Mouse (Mus musculus) intestine, postnatal 0 days (tissue): Measurements from ENCODE around the gene Tnfaip3. TPM values are rescaled to one million over a fixed set of nuclear protein-coding genes. Genes with fewer than 3 reads are reported as not detected.

Source experiments
- ATAC-seq: fragments of 200-750 bp; cut with Nextera tagmentation; 2 replicates; pipeline ENCODE4 v1.8.0; 2017; ENCODE audit warnings: mild to moderate bottlenecking, moderate TSS enrichment, moderate library complexity
- H3K27ac ChIP-seq: fragments of 300-500 bp; sonication (generic); 2 replicates; pipeline ENCODE4 v1.5.1; 2014; ENCODE audit warnings: mild to moderate bottlenecking, low read depth, low read length, moderate library complexity
- H3K27me3 ChIP-seq: fragments of 300-500 bp; sonication (generic); replicated peaks from 2 replicates; pipeline ENCODE4 v1.6.1; 2014; ENCODE audit warnings: low read length, mixed read lengths; ENCODE audit not compliant: control insufficient read depth, insufficient read depth
- H3K36me3 ChIP-seq: fragments of 300-500 bp; sonication (generic); 2 replicates; pipeline ENCODE4 v1.6.1; 2014; ENCODE audit warnings: mild to moderate bottlenecking, moderate library complexity; ENCODE audit not compliant: control insufficient read depth, insufficient read depth
- H3K4me1 ChIP-seq: fragments of 300-500 bp; sonication (generic); replicated peaks from 2 replicates; pipeline ENCODE4 v1.6.1; 2014; ENCODE audit warnings: antibody characterized with exemption, low read length, mixed read lengths; ENCODE audit not compliant: control insufficient read depth, insufficient read depth
- H3K4me2 ChIP-seq: fragments of 300-500 bp; sonication (generic); replicated peaks from 2 replicates; pipeline ENCODE4 v1.6.1; 2014; ENCODE audit warnings: low read depth, mild to moderate bottlenecking, moderate library complexity
- H3K4me3 ChIP-seq: fragments of 300-500 bp; sonication (generic); 2 replicates; pipeline ENCODE4 v1.5.1; 2014; ENCODE audit warnings: low read depth, low read length
- H3K9ac ChIP-seq: fragments of 300-500 bp; sonication (generic); 2 replicates; pipeline ENCODE4 v1.6.1; 2014; ENCODE audit warnings: mild to moderate bottlenecking, low read depth, low read length
- H3K9me3 ChIP-seq: fragments of 300-500 bp; sonication (generic); 2 replicates; pipeline ENCODE4 v1.6.1; 2016; ENCODE audit warnings: mixed run types; ENCODE audit not compliant: control insufficient read depth
- CTCF ChIP-seq: sonication (generic); IDR thresholded peaks from 2 replicates; pipeline ENCODE4 v1.5.1; 2016; ENCODE audit warnings: low read depth, mild to moderate bottlenecking, control low read depth, antibody characterized with exemption, moderate library complexity
- WGBS: fragments of 180-500 bp; shearing (Covaris S2); extraction: QIAGEN DNeasy Blood & Tissue Kit; methylation state at CpG from one replicate; pipeline ENCODE4 v1.1.7; 2014; 5-methylcytosine and 5-hydroxymethylcytosine counted together
- polyA plus RNA-seq: library from polyadenylated mRNA; unstranded; fragments of >200 nt; fragmentation: Nextera tagmentation; extraction: Ambion mirVana; gene quantifications from 2 replicates; pipeline ENCODE4 v1.2.1, GENCODE M21; 2015

Tnfaip3 gene
- polyA plus RNA-seq, 1 experiment from 2014 or later = 3.7 TPM

- TF ChIP-seq CTCF = no peak
- no peak overlapping the region for H3K4me3 ChIP-seq
- no peaks in the 10 kb centered on the region for H3K27me3 ChIP-seq
- H3K9me3 ChIP-seq = no peaks in the 10 kb centered on the region
- H3K27ac ChIP-seq = no peak overlapping the region
- H3K4me1 ChIP-seq = peaks cover 9% of the 10 kb centered on the region; the same call in 1 of the 2 replicates
- H3K36me3 ChIP-seq = peaks cover 13% of the 10 kb centered on the region
- 76% methylated on average over 7 of the region's 7 CpGs for WGBS
- H3K9ac ChIP-seq = no peak overlapping the region
- H3K4me2 ChIP-seq = no peak overlapping the region
- ATAC-seq = no peak
Observed at GRCm38 (mm10) chr10:19011832-19012440, 3.5 kb downstream of the Tnfaip3 start.

GRCm38 (mm10) chr10:19010414-19010813 lies 5.0 kb downstream of the Tnfaip3 start:
- Histone ChIP-seq H3K9ac (no peak overlapping the region), H3K27ac (no peak overlapping the region), H3K27me3 (no peaks in the 10 kb centered on the region), H3K4me2 (no peak overlapping the region), H3K4me1 (peaks cover 12% of the 10 kb centered on the region; the same call in 1 of the 2 replicates), H3K36me3 (peaks cover 24% of the 10 kb centered on the region), H3K4me3 (no peak overlapping the region), H3K9me3 (no peaks in the 10 kb centered on the region)
- TF ChIP-seq CTCF = no peak
- WGBS = 92% methylated on average over 8 of the region's 8 CpGs
- no peak for ATAC-seq

GRCm38 (mm10) chr10:19009186-19009672 lies 6.2 kb downstream of the Tnfaip3 start:
- no peak overlapping the region for H3K9ac ChIP-seq
- peak overlapping the region; percentile 42 for H3K4me2 ChIP-seq
- no peak for TF ChIP-seq CTCF
- no peaks in the 10 kb centered on the region for H3K9me3 ChIP-seq
- peak; percentile 62 for ATAC-seq
- 28% methylated on average over 8 of the region's 8 CpGs for WGBS
- H3K4me1 ChIP-seq = peaks cover 12% of the 10 kb centered on the region; the same call in 1 of the 2 replicates
- no peak overlapping the region for H3K4me3 ChIP-seq
- H3K27ac ChIP-seq = peak overlapping the region; percentile 60
- no peaks in the 10 kb centered on the region for H3K27me3 ChIP-seq
- H3K36me3 ChIP-seq = peaks cover 36% of the 10 kb centered on the region

GRCm38 (mm10) chr10:19008607-19008940 lies 6.9 kb downstream of the Tnfaip3 start:
- no peak overlapping the region for H3K4me3 ChIP-seq
- H3K36me3 ChIP-seq = peaks cover 41% of the 10 kb centered on the region
- H3K9ac ChIP-seq = no peak overlapping the region
- peak overlapping the region; percentile 74 for H3K27ac ChIP-seq
- H3K9me3 ChIP-seq = no peaks in the 10 kb centered on the region
- TF ChIP-seq CTCF = no peak; the same call in 1 of the 2 replicates
- WGBS = 46% methylated on average over 4 of the region's 4 CpGs
- H3K27me3 ChIP-seq = no peaks in the 10 kb centered on the region
- H3K4me1 ChIP-seq = peaks cover 12% of the 10 kb centered on the region; the same call in 1 of the 2 replicates
- H3K4me2 ChIP-seq = peak overlapping the region; percentile 51
- peak; percentile 70 for ATAC-seq

GRCm38 (mm10) chr10:19007897-19008606 lies 7.4 kb downstream of the Tnfaip3 start:
- H3K27me3 ChIP-seq = no peaks in the 10 kb centered on the region
- 0 out of 2 replicates have a peak overlapping the region, but pooled peaks have one; percentile 2 for H3K9ac ChIP-seq
- 36% methylated on average over 8 of the region's 8 CpGs for WGBS
- H3K27ac ChIP-seq = peak overlapping the region; percentile 74
- H3K4me3 ChIP-seq = peak overlapping the region; percentile 17
- peak; percentile 34; the same call in 1 of the 2 replicates for TF ChIP-seq CTCF
- peak; percentile 89 for ATAC-seq
- peaks cover 11% of the 10 kb centered on the region; the same call in 1 of the 2 replicates for H3K4me1 ChIP-seq
- H3K9me3 ChIP-seq = no peaks in the 10 kb centered on the region
- H3K4me2 ChIP-seq = peak overlapping the region; percentile 51
- H3K36me3 ChIP-seq = peaks cover 45% of the 10 kb centered on the region

- Histone ChIP-seq H3K9ac (no peak overlapping the region), H3K27ac (no peak overlapping the region), H3K36me3 (peaks cover 60% of the 10 kb centered on the region), H3K4me2 (no peak overlapping the region), H3K4me3 (no peak overlapping the region), H3K9me3 (no peaks in the 10 kb centered on the region), H3K27me3 (no peaks in the 10 kb centered on the region), H3K4me1 (peaks cover 4% of the 10 kb centered on the region; the same call in 1 of the 2 replicates)
- TF ChIP-seq CTCF = no peak
- 83% methylated on average over 12 of the region's 12 CpGs for WGBS
- ATAC-seq = peak; percentile 36; the same call in 1 of the 2 replicates
Observed at GRCm38 (mm10) chr10:19002091-19002785, 13.2 kb downstream of the Tnfaip3 start.
